8 mouse cellular contexts compared by ENCODE assay signal in the genomic region with DNA sequence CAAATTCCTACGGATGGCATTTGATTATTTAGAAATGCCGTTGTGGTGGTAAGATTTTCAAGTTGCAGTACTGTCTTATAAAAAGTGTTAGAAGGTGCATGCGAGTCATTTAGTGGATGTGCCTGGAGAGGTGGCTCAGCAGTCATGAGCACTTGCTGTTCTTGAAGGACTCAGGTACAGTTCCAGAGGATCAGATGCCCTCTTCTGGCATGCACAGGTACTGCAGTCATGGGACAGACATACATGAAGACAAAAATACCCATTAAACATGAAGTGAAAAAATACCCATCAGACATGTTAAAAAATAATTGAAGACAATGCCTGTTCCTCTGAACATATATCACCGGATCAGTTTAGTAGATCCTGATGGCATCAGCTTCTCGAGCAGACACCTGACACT. TPM values are rescaled to one million over a fixed set of nuclear protein-coding genes. Genes with fewer than 3 reads are reported as not detected.
DNase-seq lines count a peak whose midpoint lies in the region; ATAC-seq and TF ChIP-seq lines count a peak whose summit lies in the region.

No protein-coding gene starts in this region.

- H3K36me3 ChIP-seq in MEL (ENCODE audit: control insufficient read depth in 1 of 2, insufficient read depth in 2 of 2, low read length in 2 of 2) = no peaks in the 10 kb centered on the region
- H3K36me3 ChIP-seq in midbrain, embryonic 13.5 days = no peaks in the 10 kb centered on the region

- intact Hi-C loops in left cerebral cortex, postnatal 10 days (cut with DNase I) = no loop called here
- intact Hi-C loops in gastrocnemius, postnatal 14 days (cut with DNase I; ENCODE audit: low total_unique reads) = loop anchor here (10.0 kb wide), 1 partner anchor 119 kb away; the partner anchor contains the start of gene Hao1

- TF ChIP-seq RAD21 in MEL (IDR thresholded peaks at IDR 0.05; ENCODE audit: low read depth, low read length) = peak; percentile 49

- no peak overlapping the region for H3K4me3 ChIP-seq in MEL (ENCODE audit: control insufficient read depth in 1 of 2, insufficient read depth in 1 of 2, low read depth in 2 of 2, low read length in 2 of 2)
- H3K4me3 ChIP-seq in midbrain, embryonic 13.5 days (replicated peaks) = no peak overlapping the region

- TF ChIP-seq CTCF in MEL (IDR thresholded peaks at IDR 0.05 in 2 of 3, conservative IDR thresholded peaks at IDR 0.05 in 1 of 3; ENCODE audit: control insufficient read depth in 1 of 3, insufficient read depth in 1 of 3, low read depth in 2 of 3, low read length in 3 of 3, poor library complexity in 1 of 3, severe bottlenecking in 1 of 3) = peak; percentile 42 to 76 (median 64)

- no peak for TF ChIP-seq EP300 in MEL (IDR thresholded peaks at IDR 0.05; ENCODE audit: low read depth in 1 of 2, low read length in 2 of 2)

- no peaks in the 10 kb centered on the region for H3K79me2 ChIP-seq in MEL (ENCODE audit: control insufficient read depth, insufficient read depth, low read length, poor library complexity)

- no peak overlapping the region for H3K4me2 ChIP-seq in midbrain, embryonic 13.5 days (replicated peaks)

- H3K4me1 ChIP-seq in MEL (ENCODE audit: control insufficient read depth in 1 of 2, insufficient read depth in 2 of 2, low read length in 2 of 2) = no peaks in the 10 kb centered on the region
- H3K4me1 ChIP-seq in midbrain, embryonic 13.5 days (replicated peaks) = no peaks in the 10 kb centered on the region

- DNase-seq in left cerebral cortex, postnatal 10 days (ENCODE audit: extremely low spot score in 1 of 2, low spot score in 2 of 2) = peak; percentile 28 to 52
- no peak for DNase-seq in left cerebral cortex, adult 11 months (ENCODE audit: low spot score)
- DNase-seq in MEL (ENCODE audit: low read depth, low spot score) = peak; percentile 64
- DNase-seq in c-Kit-negative CD71-positive TER-119-positive erythroid progenitor cells, embryonic 14.5 days (ENCODE audit: low read depth, low spot score) = peak; percentile 43
- peak; percentile 16 for DNase-seq in gastrocnemius, postnatal 14 days
- peak; percentile 27 to 38 for DNase-seq in lung, adult 18-20 months
- DNase-seq in spleen, postnatal 36 days (ENCODE audit: low spot score in 2 of 2) = peak; percentile 6 to 19

- no peak for TF ChIP-seq POLR2A in MEL (IDR thresholded peaks at IDR 0.05; ENCODE audit: control insufficient read depth in 1 of 2, insufficient read depth in 1 of 2, low read depth in 1 of 2, low read length in 2 of 2, poor library complexity in 1 of 2)

- no peaks in the 10 kb centered on the region for H3K27me3 ChIP-seq in MEL (ENCODE audit: control insufficient read depth in 1 of 2, insufficient read depth in 2 of 2, low read length in 2 of 2)
- no peaks in the 10 kb centered on the region for H3K27me3 ChIP-seq in midbrain, embryonic 13.5 days

- no peaks in the 10 kb centered on the region for H3K9me3 ChIP-seq in MEL (replicated peaks; ENCODE audit: insufficient read depth, low read length)
- H3K9me3 ChIP-seq in midbrain, embryonic 13.5 days = no peaks in the 10 kb centered on the region

- 79% methylated on average over 5 of the region's 5 CpGs for WGBS in midbrain, embryonic 13.5 days

- no peak overlapping the region for H3K27ac ChIP-seq in MEL (ENCODE audit: control insufficient read depth, low read depth, low read length)
- no peak overlapping the region for H3K27ac ChIP-seq in midbrain, embryonic 13.5 days

- H3K9ac ChIP-seq in MEL (ENCODE audit: control insufficient read depth, low read depth, low read length, poor library complexity, severe bottlenecking) = no peak overlapping the region
- no peak overlapping the region for H3K9ac ChIP-seq in midbrain, embryonic 13.5 days (replicated peaks)

- no peak for ATAC-seq in midbrain, embryonic 13.5 days

TF ChIP-seq in MEL, 35 proteins besides CTCF, POLR2A, EP300 and RAD21:
- TF ChIP-seq UBTF (IDR thresholded peaks at IDR 0.05; ENCODE audit: borderline replicate concordance, insufficient read depth, low read depth, low read length) (no peak), TAL1 (IDR thresholded peaks at IDR 0.05; ENCODE audit: low read length) (no peak), SMC3 (IDR thresholded peaks at IDR 0.05; ENCODE audit: low read depth, low read length) (peak; percentile 81), MAX (IDR thresholded peaks at IDR 0.05; ENCODE audit: low read length) (no peak), ZKSCAN1 (IDR thresholded peaks at IDR 0.05; ENCODE audit: low read depth, low read length) (no peak), ZC3H11A (IDR thresholded peaks at IDR 0.05; ENCODE audit: low read depth, low read length) (peak; percentile 55)

RNA-seq across cellular contexts. Expression of gene Tmx4, which starts 29.7 kb away (rescaled TPM):
- total RNA-seq in left cerebral cortex, postnatal 10 days (2021) = 100 to 1,000 TPM; 139 to 141 TPM
- 9.4 and 9.5 TPM in 2 replicates for total RNA-seq in MEL (2012; rRNA removed)
- polyA plus RNA-seq in MEL (2012; ENCODE audit: insufficient read depth in 1 of 2, insufficient read length in 2 of 2, low read depth in 1 of 2, low replicate concordance in 2 of 2, missing spikeins in 1 of 2) = 1 to 10 TPM in 1 of 2 experiments, not detected in 1; 8.3 TPM
- 10 to 100 TPM; 10.3 to 12.6 TPM for total RNA-seq in gastrocnemius, postnatal 14 days (2021)
- 97.4 and 109 TPM in 2 replicates for polyA plus RNA-seq in midbrain, embryonic 13.5 days (2015; fragmentation: Nextera tagmentation; extraction: Ambion mirVana)

Comparison
In these comparisons a context has a peak if more than half of its experiments do, and no peak if none do; other contexts are left out.
1. RNA of gene Tmx4, which starts 29.7 kb away (total RNA-seq): 139 to 141 TPM in left cerebral cortex, postnatal 10 days; 10.3 to 12.6 TPM in gastrocnemius, postnatal 14 days and 9.4 to 9.5 TPM in MEL; every median in the first group is over 10 times any median in the second.